Mouse (Mus musculus) brain, adult 2 months (tissue): Measurements from ENCODE around the gene Rasef.
"Not testable (repeated sequence)": the region's sequence is repeated elsewhere in the genome, so short reads cannot be mapped to it uniquely, and the experiment has no call there.

Experiments used
- DNase-seq: peaks from one replicate; pipeline ENCODE4 v3.0.0; 2011; ENCODE audit warnings: low read depth, low spot score

Rasef gene

DNA sequence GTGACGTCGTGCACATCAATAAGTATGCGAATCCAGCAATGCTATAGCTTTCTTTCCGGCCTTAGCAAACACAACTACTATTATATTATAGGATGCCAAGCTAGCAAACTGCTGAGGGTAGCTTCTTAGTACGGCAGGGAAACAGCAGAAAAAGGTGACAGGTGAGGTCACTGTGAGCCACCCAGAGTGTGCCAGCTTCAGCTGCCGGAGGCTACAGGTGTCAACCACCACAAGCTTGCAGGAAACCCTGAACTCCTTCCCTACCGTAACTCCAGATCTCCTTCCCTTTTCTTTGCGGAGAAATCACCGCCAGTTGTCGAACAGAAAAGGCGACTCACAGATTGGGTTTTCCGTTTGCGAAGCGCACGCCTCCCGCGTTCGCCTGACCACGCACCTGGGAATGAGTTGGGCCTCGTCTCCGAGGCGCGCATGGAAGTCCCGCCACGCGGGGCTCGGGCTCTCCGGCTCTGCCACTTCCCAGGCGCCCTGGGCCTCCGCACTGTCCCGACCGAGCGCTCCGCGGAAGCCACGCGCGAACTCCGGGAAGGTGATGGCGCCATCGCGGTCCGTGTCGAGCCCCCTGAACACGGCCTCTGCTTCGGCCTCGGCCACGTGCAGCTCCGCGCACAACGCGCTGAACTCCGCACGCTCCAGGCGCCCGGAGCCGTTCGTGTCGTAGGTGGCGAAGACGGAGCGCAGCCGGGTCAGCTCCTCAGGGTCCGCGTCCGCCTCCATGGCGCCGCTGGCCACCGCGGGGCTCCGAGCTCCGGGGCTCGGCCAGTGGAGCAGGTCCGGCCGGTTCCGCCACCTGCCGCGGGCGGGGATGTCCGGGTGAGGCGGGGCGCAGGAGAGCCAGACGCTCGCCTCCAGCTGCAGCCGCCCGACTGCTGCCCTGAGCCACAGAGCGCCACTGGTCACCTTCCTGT is at the start of gene Rasef:
TSS of gene Rasef (minus strand) at position 735 of the 926 bp plus-strand sequence.
- peak; percentile 12 for DNase-seq

DNA sequence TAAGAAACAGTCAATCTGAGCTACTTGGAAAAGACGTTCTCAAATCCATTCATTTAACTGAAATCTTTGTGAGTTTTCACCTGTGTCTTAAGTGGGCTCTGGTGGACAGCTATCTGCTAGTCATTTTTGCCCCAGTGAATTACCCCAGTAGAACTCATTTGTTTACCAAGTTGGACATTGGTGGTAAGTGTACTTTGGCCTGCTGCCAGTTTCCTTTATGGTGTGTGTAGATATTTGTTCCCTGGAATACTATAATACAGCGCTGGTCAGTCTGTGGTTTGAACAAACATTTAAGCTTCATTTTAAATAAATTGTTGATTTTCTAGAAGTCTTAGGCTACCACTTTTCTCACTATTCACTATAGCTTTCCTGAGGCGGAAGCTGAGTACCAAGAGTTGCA is 35.8 kb upstream of the Rasef start:
- DNase-seq, result no peak

DNA sequence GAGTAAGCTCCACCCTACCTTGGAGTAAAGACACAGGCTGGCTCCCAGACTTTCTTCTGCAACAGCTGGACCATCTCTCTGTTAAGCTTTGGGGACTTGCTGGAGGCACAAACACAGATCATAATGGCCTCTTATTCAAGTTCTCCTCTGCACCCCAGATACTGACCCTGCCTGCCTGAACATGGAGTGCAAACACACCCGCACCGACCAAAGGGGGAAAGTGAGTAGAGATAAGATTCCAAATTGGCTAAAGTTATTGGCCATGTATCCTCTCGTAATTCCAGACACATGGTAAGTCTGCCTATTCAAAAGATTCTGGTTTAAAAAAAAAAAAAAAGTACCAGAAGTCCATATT is 369 bp upstream of the Rasef start:
- no peak for DNase-seq

DNA sequence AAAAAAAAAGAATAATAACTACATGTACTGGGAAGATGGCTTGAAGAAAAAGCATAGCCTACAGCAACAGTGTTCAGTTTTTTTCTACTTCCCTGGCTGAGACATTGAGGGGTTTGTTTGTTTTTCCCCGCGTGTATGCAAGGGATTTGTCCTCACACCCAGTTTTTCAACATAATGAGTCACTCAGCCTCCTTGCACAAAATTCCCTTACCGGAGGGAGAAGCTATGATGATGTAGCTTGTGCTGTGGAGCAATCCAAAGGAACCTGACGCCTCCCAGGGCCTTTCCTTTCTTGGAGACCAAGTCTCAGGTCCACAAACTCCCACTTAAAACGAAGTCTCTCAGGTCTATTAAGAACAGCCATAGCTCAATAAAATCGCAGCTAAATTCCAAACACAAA is 1.3 kb downstream of the Rasef start:
- DNase-seq, result peak; percentile 21

DNA sequence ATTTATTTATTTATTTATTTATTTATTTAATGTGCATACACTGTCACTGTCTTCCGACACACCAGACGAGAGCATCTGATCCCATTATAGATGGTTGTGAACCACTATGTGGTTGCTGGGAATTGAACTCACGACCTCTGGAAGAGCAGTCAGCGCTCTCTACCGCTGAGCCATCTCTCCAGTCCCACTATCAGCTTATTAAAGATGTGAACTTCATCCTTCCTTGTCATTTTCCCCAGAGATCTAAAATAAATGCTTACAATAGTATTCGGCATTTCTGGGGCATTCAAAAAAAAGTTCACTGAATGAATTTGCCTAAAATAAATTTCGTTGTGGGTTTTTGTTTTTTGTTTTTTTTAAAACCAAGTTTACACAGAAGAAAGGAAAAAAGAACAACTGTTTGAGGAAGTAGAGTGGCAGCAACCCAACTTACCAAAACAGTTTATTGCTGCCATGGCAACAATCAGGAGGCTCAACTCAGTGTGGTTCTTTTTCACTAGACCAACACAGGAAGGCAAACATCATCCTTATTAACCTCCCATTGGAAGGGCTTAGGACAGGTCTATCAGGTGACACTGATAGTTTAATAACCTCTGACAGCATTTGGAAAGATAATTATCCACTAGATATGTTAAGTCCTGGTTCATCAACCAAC is 2.6 kb downstream of the Rasef start:
- no peak for DNase-seq

DNA sequence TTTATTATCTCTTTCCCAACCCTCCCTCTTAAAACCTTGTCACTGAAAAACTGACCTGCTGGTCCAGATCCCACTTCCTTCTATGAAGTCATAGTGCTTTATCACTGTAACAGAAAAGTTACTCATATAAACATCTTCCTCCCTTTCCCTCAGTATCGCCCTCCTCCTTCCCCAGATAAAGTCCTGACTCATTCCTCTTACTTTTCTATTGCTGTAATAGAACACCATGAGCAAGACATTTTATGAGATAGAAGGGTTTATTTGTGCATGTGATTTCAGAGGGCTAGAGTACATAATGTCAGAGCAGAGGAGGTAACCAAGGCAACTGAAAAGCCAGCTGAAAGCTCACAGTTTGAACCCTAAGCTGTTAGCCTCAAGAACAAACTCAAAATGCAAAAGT is 6.6 kb downstream of the Rasef start:
- no peak for DNase-seq

DNA sequence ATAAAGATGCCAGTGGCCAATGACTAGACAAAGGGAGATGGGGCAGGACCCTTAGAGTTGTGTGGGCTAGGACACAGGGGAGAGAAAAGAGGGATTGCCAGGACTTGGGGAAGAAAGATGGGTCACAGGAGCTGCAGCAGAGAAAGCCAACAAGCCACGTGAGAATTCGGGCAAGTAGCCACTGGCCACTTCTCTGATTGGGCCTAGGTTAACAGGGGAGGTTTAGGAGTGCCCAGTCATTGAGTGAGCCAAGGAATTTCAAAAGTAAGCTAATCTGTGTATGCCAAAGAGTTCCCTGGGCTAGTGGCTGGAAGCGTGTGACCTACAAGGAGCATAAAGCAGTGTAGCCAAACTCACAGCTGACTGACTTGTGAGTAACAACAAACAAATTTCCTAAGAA is 9.7 kb downstream of the Rasef start:
- no peak for DNase-seq

DNA sequence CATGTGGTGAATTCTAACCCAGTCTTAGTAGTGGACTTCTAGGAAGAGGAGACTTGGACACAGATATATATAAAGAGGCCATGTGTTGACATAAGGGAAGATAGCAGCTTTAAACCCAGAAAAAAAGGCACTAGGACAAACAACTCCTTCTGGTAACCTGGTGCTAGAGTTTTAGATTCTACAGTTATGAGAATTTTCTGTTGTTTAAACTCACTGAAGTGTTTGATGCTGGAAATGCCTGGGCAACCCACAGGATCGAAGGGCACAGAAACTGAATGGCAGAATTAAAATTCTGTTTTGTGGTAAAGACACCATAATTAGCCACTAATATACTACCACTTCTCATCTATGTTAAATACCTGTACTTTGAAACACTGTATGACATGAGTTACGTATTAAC is 15.5 kb downstream of the Rasef start:
- DNase-seq, result no peak

DNA sequence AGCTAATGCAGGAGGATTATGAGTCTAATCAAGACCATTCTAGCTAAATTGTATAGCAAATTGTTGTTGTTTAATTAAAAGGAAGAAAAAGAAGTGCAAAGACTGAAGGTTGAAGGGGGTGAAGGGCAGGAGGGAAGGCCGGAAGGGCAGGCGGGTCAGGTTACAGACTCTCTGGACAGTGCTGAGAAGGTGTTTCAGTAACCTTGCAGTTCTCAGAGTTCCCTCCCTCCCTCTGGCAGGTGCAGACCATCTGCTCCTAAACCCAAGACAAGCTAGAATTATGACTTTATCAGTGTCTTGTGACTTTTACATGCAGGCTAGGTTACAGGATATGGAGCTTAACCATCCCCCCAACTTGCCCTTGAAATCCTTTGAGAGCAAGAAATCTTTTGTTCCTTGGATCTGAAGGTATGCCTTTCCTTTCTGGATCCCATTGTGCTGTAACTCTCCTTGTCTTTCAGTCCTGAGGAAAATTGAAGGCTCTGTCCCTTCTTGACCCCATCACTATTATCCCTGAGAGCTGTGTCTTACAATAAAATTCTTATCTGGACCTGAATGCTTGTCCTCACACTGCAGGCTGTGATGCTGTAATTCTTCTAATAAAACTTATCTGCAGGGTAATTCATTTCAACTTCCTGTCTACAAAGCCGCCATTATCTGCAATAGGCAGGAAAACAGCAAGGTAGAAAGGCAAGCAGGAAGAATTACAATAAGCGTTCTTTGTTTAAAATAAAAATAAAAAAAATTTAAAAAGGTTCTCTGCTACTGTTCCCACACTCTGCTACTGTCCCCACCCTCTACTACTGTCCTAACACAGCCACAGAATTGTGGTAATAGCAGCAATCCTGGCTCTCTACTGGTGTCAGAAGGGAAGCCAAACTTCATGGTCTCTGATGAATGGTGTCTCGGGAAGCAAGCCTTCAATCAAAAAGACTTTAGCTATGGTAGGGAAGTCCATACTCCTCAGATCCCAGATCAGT is 16.7 kb downstream of the Rasef start:
- no peak for DNase-seq

DNA sequence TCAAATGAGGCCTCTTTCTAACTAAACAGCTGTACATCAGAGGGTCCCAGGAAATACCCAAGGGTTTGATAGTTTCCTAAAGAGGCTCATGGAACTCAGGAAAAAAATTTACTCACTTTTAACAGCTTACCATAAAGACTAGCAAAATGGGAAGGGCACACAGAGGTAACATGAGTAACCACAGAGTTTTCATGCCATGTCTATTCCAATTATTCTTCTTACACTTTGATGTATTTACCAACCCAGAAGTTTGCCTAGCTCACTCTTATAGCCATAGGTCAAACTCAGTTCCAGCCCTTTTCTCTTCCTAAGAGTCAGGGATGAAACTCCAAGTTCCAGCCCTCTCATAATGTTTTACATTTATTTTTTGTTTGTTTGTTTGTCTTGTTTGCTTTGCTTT is 18.8 kb downstream of the Rasef start:
- DNase-seq, result no peak

DNA sequence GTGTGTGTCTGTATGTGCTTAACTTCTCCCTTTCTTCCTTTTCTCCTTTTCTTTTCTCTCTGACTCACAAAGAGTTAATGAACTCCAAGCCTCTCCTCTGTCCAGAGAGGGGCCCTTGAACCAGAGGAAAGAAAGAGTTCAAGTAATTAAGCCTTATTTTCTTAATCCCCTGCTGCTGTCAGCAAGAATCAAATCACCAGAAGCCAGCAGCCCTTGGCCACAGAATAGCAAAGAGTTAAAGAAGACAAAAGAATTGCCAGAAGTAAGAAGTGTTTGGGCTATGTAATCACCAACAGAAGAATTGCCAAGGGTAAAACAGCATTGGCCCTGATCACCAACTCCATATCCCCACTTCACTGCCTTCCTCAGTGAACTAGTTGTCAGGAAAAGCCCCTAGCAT is 20.2 kb downstream of the Rasef start:
- DNase-seq, result no peak

DNA sequence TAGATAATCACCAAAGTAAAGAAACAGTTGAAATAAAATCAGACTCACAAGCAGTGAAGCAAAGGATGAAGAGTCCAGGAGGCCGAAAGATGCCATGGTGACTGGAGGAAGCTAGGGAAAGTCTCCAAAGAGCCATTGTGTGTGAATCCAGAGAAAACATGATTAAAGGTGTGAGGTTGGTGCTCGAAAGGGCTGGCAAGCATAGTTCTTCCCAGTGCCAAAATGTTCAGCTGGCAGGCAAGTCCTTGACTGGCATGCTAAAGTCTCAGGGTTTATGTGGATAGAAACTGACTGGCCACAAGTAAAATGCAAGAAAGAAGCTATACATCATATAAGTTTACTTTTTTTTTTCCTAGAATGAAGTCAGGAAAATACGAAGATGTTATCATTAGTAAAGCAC is 22.6 kb downstream of the Rasef start:
- no peak for DNase-seq

DNA sequence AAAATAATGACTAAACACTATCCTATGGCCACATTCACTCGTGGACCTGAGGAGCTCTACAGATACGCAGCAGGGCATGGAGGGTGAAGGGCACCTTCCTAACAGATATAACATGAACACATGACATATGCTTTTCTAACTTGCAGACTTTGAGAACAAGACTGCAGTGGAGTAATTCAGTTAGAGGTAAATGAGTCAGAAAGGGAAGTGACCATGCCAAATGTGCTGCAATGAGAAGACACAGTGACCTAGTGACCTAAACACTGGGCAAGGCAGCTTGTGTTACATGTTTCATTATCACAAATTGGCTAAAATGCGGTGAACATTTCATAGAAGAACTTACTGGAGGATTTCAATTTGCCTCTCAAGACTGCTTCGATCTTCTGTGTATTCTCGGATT is 42.6 kb downstream of the Rasef start:
- no peak for DNase-seq

DNA sequence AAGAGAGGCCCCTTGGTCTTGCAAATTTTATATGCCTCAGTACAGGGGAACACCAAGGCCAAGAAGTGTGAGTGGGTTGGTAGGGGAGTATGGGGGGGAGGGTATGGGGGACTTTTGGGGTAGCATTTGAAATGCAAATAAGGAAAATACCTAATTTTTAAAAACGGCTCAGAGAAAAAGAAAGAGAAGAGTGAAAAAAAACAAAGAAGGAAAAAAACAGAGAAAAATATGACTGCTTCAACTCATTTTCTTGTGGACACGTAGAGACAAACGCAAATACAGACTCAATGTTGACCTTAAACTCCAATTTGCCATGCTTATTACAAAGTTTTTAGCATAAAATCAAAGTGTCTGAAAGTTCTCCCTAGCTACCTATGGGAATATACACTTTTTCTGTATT is 51.4 kb downstream of the Rasef start:
- DNase-seq, result no peak

DNA sequence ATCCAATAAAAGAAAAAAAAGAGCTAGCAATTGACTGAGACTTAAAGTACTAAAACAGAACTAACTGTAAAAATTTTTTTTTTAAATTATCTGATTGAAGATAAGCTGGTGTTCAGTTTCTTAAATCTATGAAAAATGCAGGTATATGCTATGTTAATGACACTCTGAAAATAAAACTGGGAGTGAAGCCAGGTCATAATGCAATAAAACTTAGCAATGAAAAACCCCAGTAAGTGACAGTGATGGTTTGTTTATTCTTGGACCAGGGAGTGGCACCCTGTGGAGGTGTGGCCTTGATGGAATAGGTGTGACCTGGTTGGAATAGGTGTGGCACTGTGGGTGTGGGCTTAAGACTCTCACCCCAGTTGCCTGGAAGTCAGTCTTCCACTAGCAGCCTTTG is 71.0 kb downstream of the Rasef start:
- no peak for DNase-seq

DNA sequence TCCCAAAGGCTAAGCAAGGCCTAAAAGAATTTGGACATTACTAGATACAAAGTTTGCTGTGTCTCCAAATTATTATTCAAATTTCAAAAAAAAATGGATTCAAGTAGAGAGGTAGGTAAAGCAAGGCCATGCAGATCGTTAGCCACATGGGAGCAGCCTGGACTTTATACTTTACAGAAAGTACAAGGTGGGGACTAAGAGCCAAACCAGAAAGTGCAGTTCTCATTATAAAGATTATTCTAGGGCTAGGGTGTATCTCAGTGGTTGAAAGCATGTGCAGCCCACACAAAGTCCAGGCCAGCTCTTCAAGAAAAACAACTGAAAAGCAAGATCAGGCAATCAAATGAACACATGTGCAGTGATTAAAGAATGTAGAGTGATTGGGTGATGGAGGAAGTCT is 72.0 kb downstream of the Rasef start:
- DNase-seq, result no peak

DNA sequence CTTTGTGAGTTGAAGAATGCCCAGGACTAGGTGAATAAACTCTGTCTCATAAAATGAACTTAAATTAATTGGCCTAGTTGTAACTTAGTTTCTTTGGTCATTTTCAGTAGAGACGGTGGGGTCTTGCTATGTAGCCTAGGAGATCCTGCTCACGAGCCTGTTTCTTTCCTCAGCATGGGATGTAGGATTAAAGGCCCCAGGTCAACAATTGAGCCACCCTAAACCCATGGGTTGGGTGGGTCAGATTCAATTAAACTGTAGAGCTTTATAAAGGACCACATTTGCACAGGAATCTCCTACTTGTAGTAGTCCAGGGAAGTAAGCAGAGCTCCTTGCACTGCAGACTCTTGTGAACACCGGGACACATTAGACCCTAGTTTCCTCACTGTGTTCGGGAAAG is 107.6 kb downstream of the Rasef start, which contains the start of gene Gm428:
TSS of gene Gm428 (plus strand) at position 301 of the 400 bp plus-strand sequence.
- not testable (repeated sequence) for DNase-seq

DNA sequence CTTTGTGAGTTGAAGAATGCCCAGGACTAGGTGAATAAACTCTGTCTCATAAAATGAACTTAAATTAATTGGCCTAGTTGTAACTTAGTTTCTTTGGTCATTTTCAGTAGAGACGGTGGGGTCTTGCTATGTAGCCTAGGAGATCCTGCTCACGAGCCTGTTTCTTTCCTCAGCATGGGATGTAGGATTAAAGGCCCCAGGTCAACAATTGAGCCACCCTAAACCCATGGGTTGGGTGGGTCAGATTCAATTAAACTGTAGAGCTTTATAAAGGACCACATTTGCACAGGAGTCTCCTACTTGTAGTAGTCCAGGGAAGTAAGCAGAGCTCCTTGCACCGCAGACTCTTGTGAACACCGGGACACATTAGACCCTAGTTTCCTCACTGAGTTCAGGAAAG is 122.7 kb downstream of the Rasef start, which contains the start of gene Gm11239:
TSS of gene Gm11239 (plus strand) at position 301 of the 400 bp plus-strand sequence.
- not testable (repeated sequence) for DNase-seq
